In the genomic region with DNA sequence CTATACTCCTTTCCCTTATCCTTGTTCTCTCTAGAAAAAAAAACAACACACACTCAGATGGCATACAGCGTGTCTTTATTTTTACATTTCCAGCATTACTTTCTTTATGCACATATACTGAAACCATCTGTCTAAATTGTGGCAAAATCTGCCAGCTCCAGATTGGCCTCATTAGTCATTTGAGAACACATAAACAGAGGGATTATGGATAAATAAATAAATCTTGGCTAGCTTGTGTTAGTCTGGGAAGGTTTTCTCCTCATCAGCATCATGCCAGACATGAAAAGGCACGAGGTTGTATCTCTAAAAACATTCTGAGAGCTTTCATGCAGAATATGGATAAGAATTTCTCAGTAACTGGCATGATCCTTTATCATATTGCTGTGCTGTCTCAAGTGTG, we compare ENCODE assay signal across 23 mouse cellular contexts.
DNase-seq lines count a peak whose midpoint lies in the region; ATAC-seq and TF ChIP-seq lines count a peak whose summit lies in the region.
"Had no signal": no experiment of that assay in that cellular context is flagged by ENCODE, and none has a peak within 500 bp of the region (broad histone marks: within the 10 kb centered on the region; RNA-seq: fewer than 3 reads in every experiment).

No protein-coding gene starts in this region.

- H3K4me1 ChIP-seq in embryonic facial prominence, embryonic 11.5 days (ENCODE audit: control insufficient read depth, insufficient read depth, low read length), result no peaks in the 10 kb centered on the region
- no peaks in the 10 kb centered on the region for H3K4me1 ChIP-seq in embryonic facial prominence, embryonic 10.5 days
- H3K4me1 ChIP-seq: kidney, embryonic 15.5 days; megakaryocyte, embryonic 14.5 days; midbrain, embryonic 15.5 days; neural tube, embryonic 15.5 days had no signal

- TF ChIP-seq CTCF in layer of hippocampus, adult 2 months (conservative IDR thresholded peaks at IDR 0.05), result no peak

- WGBS in embryonic facial prominence, embryonic 11.5 days, result 52% methylated on average over 2 of the region's 2 CpGs
- 70% methylated on average over 2 of the region's 2 CpGs for WGBS in embryonic facial prominence, embryonic 10.5 days

- no peaks in the 10 kb centered on the region for H3K36me3 ChIP-seq in embryonic facial prominence, embryonic 11.5 days (replicated peaks; ENCODE audit: control insufficient read depth, insufficient read depth, low read depth, low read length)
- no peaks in the 10 kb centered on the region for H3K36me3 ChIP-seq in embryonic facial prominence, embryonic 10.5 days (replicated peaks)
- H3K36me3 ChIP-seq: kidney, embryonic 15.5 days; midbrain, embryonic 15.5 days; neural tube, embryonic 15.5 days had no signal

- no peak overlapping the region for H3K27ac ChIP-seq in embryonic facial prominence, embryonic 11.5 days (replicated peaks; ENCODE audit: low read depth, low read length)
- no peak overlapping the region for H3K27ac ChIP-seq in embryonic facial prominence, embryonic 10.5 days (replicated peaks)
- no peak overlapping the region for H3K27ac ChIP-seq in layer of hippocampus, adult 2 months
- H3K27ac ChIP-seq: kidney, embryonic 15.5 days; midbrain, embryonic 15.5 days; neural tube, embryonic 15.5 days had no signal

- H3K9ac ChIP-seq in embryonic facial prominence, embryonic 11.5 days (replicated peaks; ENCODE audit: low read length), result no peak overlapping the region
- H3K9ac ChIP-seq: kidney, embryonic 15.5 days; midbrain, embryonic 15.5 days; neural tube, embryonic 15.5 days had no signal

- no peak overlapping the region for H3K4me3 ChIP-seq in embryonic facial prominence, embryonic 11.5 days (ENCODE audit: low read depth, low read length)
- no peak overlapping the region for H3K4me3 ChIP-seq in embryonic facial prominence, embryonic 10.5 days
- no peak overlapping the region for H3K4me3 ChIP-seq in layer of hippocampus, adult 2 months
- H3K4me3 ChIP-seq: kidney, embryonic 15.5 days; megakaryocyte, embryonic 14.5 days; midbrain, embryonic 15.5 days; neural tube, embryonic 15.5 days had no signal

- no peak for ATAC-seq in embryonic facial prominence, embryonic 11.5 days (replicated peaks; ENCODE audit: insufficient number of reproducible peaks, low FRiP score, low TSS enrichment, low read depth)
- ATAC-seq: hindbrain, embryonic 16.5 days; intestine, embryonic 16.5 days; midbrain, embryonic 15.5 days had no signal

- DNase-seq in embryonic facial prominence, embryonic 11.5 days (ENCODE audit: low spot score), result peak; percentile 15
- no peak for DNase-seq in embryonic facial prominence, embryonic 10.5 days (ENCODE audit: low spot score)
- peak; percentile 4 to 11 for DNase-seq in layer of hippocampus, adult 2 months (ENCODE audit: low spot score in 2 of 2)
- no peak for DNase-seq in layer of hippocampus, postnatal 10 days (ENCODE audit: low spot score in 2 of 2)
- DNase-seq in right cerebral cortex, adult 2 months (ENCODE audit: low spot score in 2 of 2), result peak; percentile 11 to 16
- no peak for DNase-seq in right cerebral cortex, postnatal 25 days
- peak; percentile 15 for DNase-seq in right cerebral cortex, postnatal 4 days
- no peak for DNase-seq in heart, adult 9 months (ENCODE audit: low spot score in 2 of 2)
- DNase-seq: adrenal gland, adult 2 months; cerebellum, postnatal 14 days; gastrocnemius, postnatal 10 days; heart, adult 18-20 months; heart, postnatal 36 days; left cerebral cortex, postnatal 4 days; liver; thymus, adult 18-20 months; thymus, postnatal 4 days had no signal

- H3K4me2 ChIP-seq in embryonic facial prominence, embryonic 11.5 days (ENCODE audit: low read depth, low read length), result no peak overlapping the region
- H3K4me2 ChIP-seq: kidney, embryonic 15.5 days; midbrain, embryonic 15.5 days; neural tube, embryonic 15.5 days had no signal

- H3K9me3 ChIP-seq in embryonic facial prominence, embryonic 11.5 days (replicated peaks; ENCODE audit: control insufficient read depth, low read length), result no peaks in the 10 kb centered on the region
- no peaks in the 10 kb centered on the region for H3K9me3 ChIP-seq in embryonic facial prominence, embryonic 10.5 days
- H3K9me3 ChIP-seq: kidney, embryonic 15.5 days; megakaryocyte, embryonic 14.5 days; midbrain, embryonic 15.5 days; neural tube, embryonic 15.5 days had no signal

- H3K27me3 ChIP-seq in embryonic facial prominence, embryonic 11.5 days (ENCODE audit: control insufficient read depth, insufficient read depth, low read length), result no peaks in the 10 kb centered on the region
- no peaks in the 10 kb centered on the region for H3K27me3 ChIP-seq in embryonic facial prominence, embryonic 10.5 days (replicated peaks; ENCODE audit: low read depth, poor library complexity, severe bottlenecking)
- H3K27me3 ChIP-seq: kidney, embryonic 15.5 days; megakaryocyte, embryonic 14.5 days; midbrain, embryonic 15.5 days; neural tube, embryonic 15.5 days had no signal

Comparison
In these comparisons a context has a peak if more than half of its experiments do, and no peak if none do; other contexts are left out.
1. DNase-seq: peak in embryonic facial prominence, embryonic 11.5 days (single experiment), layer of hippocampus, adult 2 months (2 of 2), right cerebral cortex, adult 2 months (2 of 2) and right cerebral cortex, postnatal 4 days (single experiment); none in embryonic facial prominence, embryonic 10.5 days (single experiment), layer of hippocampus, postnatal 10 days (0 of 2), right cerebral cortex, postnatal 25 days (single experiment) and heart, adult 9 months (0 of 2).